Mouse (Mus musculus): ENCODE measurements around the gene Taf8. TPM values are rescaled to one million over a fixed set of nuclear protein-coding genes. Genes with fewer than 3 reads are reported as not detected.
"Not testable (repeated sequence)": the region's sequence is repeated elsewhere in the genome, so short reads cannot be mapped to it uniquely, and the experiment has no call there.

Taf8 gene
- total and polyA plus RNA-seq, 3 experiments: 15.2 to 25.7 TPM; not detected in 1

DNA sequence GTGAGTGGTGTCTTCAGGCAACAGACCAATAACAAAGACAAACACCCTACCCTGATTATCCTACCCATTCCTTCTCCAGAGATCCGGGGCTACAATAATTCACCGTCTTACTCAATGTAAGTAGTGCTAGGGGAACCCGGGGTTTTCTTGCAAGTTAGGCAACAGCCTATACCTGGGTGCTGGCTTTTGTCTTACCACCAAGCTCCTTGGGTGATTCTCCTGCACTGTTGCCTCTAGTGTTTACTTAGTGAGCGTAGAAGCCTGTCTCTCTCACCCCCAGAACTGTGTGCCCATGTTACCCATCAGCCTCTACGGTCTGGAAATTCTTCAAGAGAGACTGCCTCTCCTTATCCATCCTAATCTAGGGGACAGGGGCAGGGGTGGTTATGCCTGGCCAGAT, 2.1 kb upstream of the Taf8 start:
- Histone ChIP-seq H3K9me3 (replicated peaks; ENCODE audit: insufficient read depth, low read length) (no peaks in the 10 kb centered on the region), H3K9ac (ENCODE audit: control insufficient read depth, low read depth, low read length, poor library complexity, severe bottlenecking) (peak overlapping the region; percentile 70), H3K4me1 (ENCODE audit: control insufficient read depth in 1 of 2, insufficient read depth in 2 of 2, low read length in 2 of 2) (peaks cover 8 to 42% of the 10 kb centered on the region in 2 experiments; a peak in 3 of 4 replicates), H3K27me3 (ENCODE audit: control insufficient read depth in 1 of 2, insufficient read depth in 2 of 2, low read length in 2 of 2) (no peaks in the 10 kb centered on the region), H3K4me3 (ENCODE audit: control insufficient read depth in 1 of 2, insufficient read depth in 1 of 2, low read depth in 2 of 2, low read length in 2 of 2) (peak overlapping the region; percentile 62 to 63), H3K36me3 (ENCODE audit: control insufficient read depth in 1 of 2, insufficient read depth in 2 of 2, low read length in 2 of 2) (peaks cover 1 to 14% of the 10 kb centered on the region in 2 experiments; a peak in 3 of 4 replicates), H3K79me2 (ENCODE audit: control insufficient read depth, insufficient read depth, low read length, poor library complexity) (peaks cover 5% of the 10 kb centered on the region), H3K27ac (ENCODE audit: control insufficient read depth, low read depth, low read length) (peak overlapping the region; percentile 58)
- DNase-seq (ENCODE audit: low read depth, low spot score): peak; percentile 66
- TF ChIP-seq NELFE (IDR thresholded peaks at IDR 0.05; ENCODE audit: low read depth, low read length): 0 out of 2 replicates have a peak, but pooled peaks have one; percentile 3
- TF ChIP-seq ZMIZ1 (IDR thresholded peaks at IDR 0.05; ENCODE audit: low read depth, low read length): no peak
- 0 out of 2 replicates have a peak, but pooled peaks have one; percentile 5 for TF ChIP-seq MAX (IDR thresholded peaks at IDR 0.05; ENCODE audit: low read length)
- TF ChIP-seq POLR2A (IDR thresholded peaks at IDR 0.05; ENCODE audit: control insufficient read depth in 1 of 2, insufficient read depth in 1 of 2, low read depth in 1 of 2, low read length in 2 of 2, poor library complexity in 1 of 2): 0 out of 4 replicates have a peak, but pooled peaks of 1 of the 2 experiments have one; percentile 42
- 0 out of 2 replicates have a peak, but pooled peaks have one; percentile 17 for TF ChIP-seq TCF12 (IDR thresholded peaks at IDR 0.05; ENCODE audit: low read depth, low read length)
- no peak for TF ChIP-seq KAT2A (conservative IDR thresholded peaks at IDR 0.05; ENCODE audit: low read depth, low read length)
- 0 out of 2 replicates have a peak, but pooled peaks have one; percentile 13 for TF ChIP-seq ETS1 (IDR thresholded peaks at IDR 0.05; ENCODE audit: low read depth, low read length)
- peak; percentile 50; the same call in 1 of the 2 replicates for TF ChIP-seq TBP (IDR thresholded peaks at IDR 0.05; ENCODE audit: low read depth, low read length)

DNA sequence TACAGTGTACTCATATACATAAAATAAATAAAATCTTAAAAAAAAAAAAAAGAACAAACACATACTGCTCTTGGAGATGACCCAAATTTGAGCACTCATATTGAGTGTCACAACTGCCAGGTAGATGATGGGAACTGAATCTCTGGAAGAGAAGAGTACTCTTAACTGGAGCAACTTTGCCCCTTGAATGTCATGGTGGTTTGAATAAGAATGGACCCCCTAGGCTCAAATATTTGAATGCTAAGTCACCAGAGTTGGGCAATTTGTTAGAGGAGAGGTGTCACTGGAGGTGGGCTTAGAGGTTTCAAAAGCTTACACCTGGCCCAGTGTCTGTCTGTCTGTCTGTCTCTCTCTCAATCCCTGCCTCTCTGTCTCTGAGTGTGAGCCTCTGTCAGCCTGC, 1.6 kb upstream of the Taf8 start:
- Histone ChIP-seq H3K4me3 (ENCODE audit: control insufficient read depth in 1 of 2, insufficient read depth in 1 of 2, low read depth in 2 of 2, low read length in 2 of 2) (peak overlapping the region; percentile 62 to 63), H3K9me3 (replicated peaks; ENCODE audit: insufficient read depth, low read length) (no peaks in the 10 kb centered on the region), H3K79me2 (ENCODE audit: control insufficient read depth, insufficient read depth, low read length, poor library complexity) (peaks cover 5% of the 10 kb centered on the region), H3K36me3 (ENCODE audit: control insufficient read depth in 1 of 2, insufficient read depth in 2 of 2, low read length in 2 of 2) (peaks cover 1 to 12% of the 10 kb centered on the region in 2 experiments; a peak in 3 of 4 replicates), H3K9ac (ENCODE audit: control insufficient read depth, low read depth, low read length, poor library complexity, severe bottlenecking) (peak overlapping the region; percentile 70), H3K4me1 (ENCODE audit: control insufficient read depth in 1 of 2, insufficient read depth in 2 of 2, low read length in 2 of 2) (peaks cover 8 to 38% of the 10 kb centered on the region in 2 experiments; a peak in 3 of 4 replicates), H3K27ac (ENCODE audit: control insufficient read depth, low read depth, low read length) (peak overlapping the region; percentile 58), H3K27me3 (ENCODE audit: control insufficient read depth in 1 of 2, insufficient read depth in 2 of 2, low read length in 2 of 2) (no peaks in the 10 kb centered on the region)
- DNase-seq (ENCODE audit: low read depth, low spot score): no peak
- TF ChIP-seq CHD2 (IDR thresholded peaks at IDR 0.05; ENCODE audit: low read length) (no peak), KAT2A (conservative IDR thresholded peaks at IDR 0.05; ENCODE audit: low read depth, low read length) (no peak), TCF12 (IDR thresholded peaks at IDR 0.05; ENCODE audit: low read depth, low read length) (no peak), UBTF (IDR thresholded peaks at IDR 0.05; ENCODE audit: borderline replicate concordance, insufficient read depth, low read depth, low read length) (no peak), E2F4 (IDR thresholded peaks at IDR 0.05; ENCODE audit: borderline replicate concordance, low read depth, low read length) (no peak), RAD21 (IDR thresholded peaks at IDR 0.05; ENCODE audit: low read depth, low read length) (no peak)

DNA sequence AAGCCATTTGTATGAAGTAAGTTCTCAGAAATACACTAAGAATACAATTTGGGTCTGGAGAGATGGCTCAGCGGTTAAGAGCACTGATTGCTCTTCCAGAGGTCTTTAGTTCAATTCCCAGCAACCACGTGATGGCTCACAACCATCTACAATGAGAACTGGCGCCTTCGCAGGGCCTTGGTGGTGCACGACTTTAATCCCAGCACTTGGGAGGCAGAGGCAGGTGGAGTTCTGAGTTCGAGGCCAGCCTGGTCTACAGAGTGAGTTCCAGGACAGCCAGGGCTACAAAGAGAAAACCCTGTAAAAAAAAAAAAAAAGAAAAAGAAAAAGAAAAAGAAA, 584 bp upstream of the Taf8 start:
- H3K9me3 ChIP-seq (replicated peaks; ENCODE audit: insufficient read depth, low read length); H3K79me2 ChIP-seq (ENCODE audit: control insufficient read depth, insufficient read depth, low read length, poor library complexity); DNase-seq (ENCODE audit: low read depth, low spot score); H3K27me3 ChIP-seq (ENCODE audit: control insufficient read depth in 1 of 2, insufficient read depth in 2 of 2, low read length in 2 of 2): not testable (repeated sequence)
- H3K27ac ChIP-seq (ENCODE audit: control insufficient read depth, low read depth, low read length): peak overlapping the region; percentile 37
- peak overlapping the region in 1 of 2 experiments; percentile 46; a peak in 1 of 4 replicates for H3K4me3 ChIP-seq (ENCODE audit: control insufficient read depth in 1 of 2, insufficient read depth in 1 of 2, low read depth in 2 of 2, low read length in 2 of 2)
- peak; percentile 61; the same call in 1 of the 2 replicates for TF ChIP-seq USF1 (IDR thresholded peaks at IDR 0.05; ENCODE audit: low read depth, low read length)
- H3K36me3 ChIP-seq (ENCODE audit: control insufficient read depth in 1 of 2, insufficient read depth in 2 of 2, low read length in 2 of 2): peaks cover 1 to 11% of the 10 kb centered on the region in 2 experiments; a peak in 3 of 4 replicates
- peak overlapping the region; percentile 44 for H3K9ac ChIP-seq (ENCODE audit: control insufficient read depth, low read depth, low read length, poor library complexity, severe bottlenecking)
- H3K4me1 ChIP-seq (ENCODE audit: control insufficient read depth in 1 of 2, insufficient read depth in 2 of 2, low read length in 2 of 2): peaks cover 7 to 38% of the 10 kb centered on the region in 2 experiments; a peak in 3 of 4 replicates
